Mouse (Mus musculus) ES-Bruce4 (cell line): Measurements from ENCODE around the gene Nrg3.

Experiments
- CTCF ChIP-seq: IDR thresholded peaks from one replicate; pipeline ENCODE4 v1.8.1; 2011; ENCODE audit warnings: low read depth, low read length
- POLR2A ChIP-seq: IDR thresholded peaks from one replicate; pipeline ENCODE4 v1.8.1; 2011; ENCODE audit warnings: low read length; ENCODE audit not compliant: insufficient read depth

DNA sequence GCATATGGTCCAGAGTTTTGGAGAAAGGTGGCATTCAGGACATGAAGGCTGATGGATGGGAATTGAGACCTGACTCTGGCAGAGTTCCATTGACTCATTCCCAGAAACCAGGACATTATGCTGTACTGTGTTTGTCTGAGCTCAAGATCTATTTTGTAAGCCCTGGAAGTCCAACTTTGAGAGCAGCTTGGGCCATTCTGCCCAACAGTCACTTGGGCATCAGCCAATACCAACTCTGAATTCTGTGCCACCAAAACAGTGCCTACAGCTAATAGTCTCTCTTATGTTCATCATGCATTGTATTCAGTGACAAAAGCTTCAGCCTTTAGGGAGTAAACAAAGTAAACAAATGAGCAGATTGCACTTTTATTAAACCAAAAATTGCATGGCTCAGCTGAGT, 843.2 kb downstream of the Nrg3 start:
- TF ChIP-seq POLR2A, result no peak
- TF ChIP-seq CTCF, result no peak
